Mouse (Mus musculus): Measurements from ENCODE around the gene Tfg.

GRCm38 (mm10) chr16:56655193-56655910, 61.9 kb downstream of the Tfg start:
- TF ChIP-seq CTCF (conservative IDR thresholded peaks at IDR 0.05; ENCODE audit: insufficient read depth, insufficient read length, low read depth, low read length) (no peak), POLR2A (IDR thresholded peaks at IDR 0.05; ENCODE audit: low read depth, low read length) (no peak)
